Mouse (Mus musculus): Measurements from ENCODE around the gene G0s2. TPM values are rescaled to one million over a fixed set of nuclear protein-coding genes. Genes with fewer than 3 reads are reported as not detected.

The G0s2 gene
- 21.8 and 27.8 TPM in 2 replicates for polyA plus RNA-seq (2015; fragmentation: Nextera tagmentation; extraction: Ambion mirVana)

- Histone ChIP-seq H3K4me2 (peak within 1 kb of the TSS; percentile 77), H3K9me3 (no peaks in the 10 kb centered on the region), H3K4me3 (peak within 1 kb of the TSS; percentile 50), H3K4me1 (peaks cover 21% of the 10 kb centered on the region), H3K9ac (peak within 1 kb of the TSS; percentile 81), H3K27me3 (no peaks in the 10 kb centered on the region), H3K36me3 (no peaks in the 10 kb centered on the region), H3K27ac (peak within 1 kb of the TSS; percentile 88)
- WGBS, result under 1% methylated on average over 20 of the region's 23 CpGs
- ATAC-seq (ENCODE audit: insufficient number of reproducible peaks, insufficient read depth, low FRiP score, low TSS enrichment, low read depth), result peak; percentile 78
Observed at GRCm38 (mm10) chr1:193272916-193273601, at the start of gene G0s2. Gene G0s2, minus strand, starts transcription at chr1:193273217.

- Histone ChIP-seq H3K9ac (no peak overlapping the region), H3K4me1 (0 out of 2 replicates have a peak, but pooled peaks cover 5% of the 10 kb centered on the region), H3K27me3 (no peaks in the 10 kb centered on the region), H3K4me2 (no peak overlapping the region), H3K9me3 (no peaks in the 10 kb centered on the region), H3K36me3 (no peaks in the 10 kb centered on the region), H3K4me3 (no peak overlapping the region), H3K27ac (no peak overlapping the region)
- WGBS, result 84% methylated on average over 8 of the region's 8 CpGs
- ATAC-seq (ENCODE audit: insufficient number of reproducible peaks, insufficient read depth, low FRiP score, low TSS enrichment, low read depth), result no peak
Observed at GRCm38 (mm10) chr1:193320398-193320797, 47.4 kb upstream of the G0s2 start.

- H3K27me3 ChIP-seq, result no peaks in the 10 kb centered on the region
- no peaks in the 10 kb centered on the region for H3K36me3 ChIP-seq
- no peak overlapping the region for H3K4me2 ChIP-seq
- no peaks in the 10 kb centered on the region for H3K9me3 ChIP-seq
- 0 out of 2 replicates have a peak, but pooled peaks cover 5% of the 10 kb centered on the region for H3K4me1 ChIP-seq
- no peak overlapping the region for H3K4me3 ChIP-seq
- H3K9ac ChIP-seq, result no peak overlapping the region
- H3K27ac ChIP-seq, result no peak overlapping the region
- no peak for ATAC-seq (ENCODE audit: insufficient number of reproducible peaks, insufficient read depth, low FRiP score, low TSS enrichment, low read depth)
- WGBS, result 58% methylated on average over 3 of the region's 3 CpGs
Observed at GRCm38 (mm10) chr1:193319721-193320120, 46.7 kb upstream of the G0s2 start.

GRCm38 (mm10) chr1:193317159-193317559 is 44.1 kb upstream of the G0s2 start:
- Histone ChIP-seq H3K4me1 (0 out of 2 replicates have a peak, but pooled peaks cover 5% of the 10 kb centered on the region), H3K27ac (no peak overlapping the region), H3K36me3 (no peaks in the 10 kb centered on the region), H3K4me2 (no peak overlapping the region), H3K9me3 (no peaks in the 10 kb centered on the region), H3K9ac (no peak overlapping the region), H3K4me3 (no peak overlapping the region), H3K27me3 (no peaks in the 10 kb centered on the region)
- ATAC-seq (ENCODE audit: insufficient number of reproducible peaks, insufficient read depth, low FRiP score, low TSS enrichment, low read depth), result no peak
- WGBS, result 47% methylated on average over 6 of the region's 6 CpGs

- Histone ChIP-seq H3K36me3 (no peaks in the 10 kb centered on the region), H3K27me3 (no peaks in the 10 kb centered on the region), H3K9me3 (no peaks in the 10 kb centered on the region), H3K27ac (no peak overlapping the region), H3K4me1 (0 out of 2 replicates have a peak, but pooled peaks cover 5% of the 10 kb centered on the region), H3K4me3 (no peak overlapping the region), H3K9ac (no peak overlapping the region), H3K4me2 (no peak overlapping the region)
- ATAC-seq (ENCODE audit: insufficient number of reproducible peaks, insufficient read depth, low FRiP score, low TSS enrichment, low read depth), result no peak
- WGBS, result 78% methylated on average over 9 of the region's 9 CpGs
Observed at GRCm38 (mm10) chr1:193316358-193316750, 43.3 kb upstream of the G0s2 start.

GRCm38 (mm10) chr1:193315705-193316357 is 42.8 kb upstream of the G0s2 start:
- H3K9ac ChIP-seq, result no peak overlapping the region
- no peaks in the 10 kb centered on the region for H3K9me3 ChIP-seq
- H3K27me3 ChIP-seq, result no peaks in the 10 kb centered on the region
- H3K27ac ChIP-seq, result no peak overlapping the region
- WGBS, result 76% methylated on average over 5 of the region's 5 CpGs
- no peak for ATAC-seq (ENCODE audit: insufficient number of reproducible peaks, insufficient read depth, low FRiP score, low TSS enrichment, low read depth)
- H3K36me3 ChIP-seq, result no peaks in the 10 kb centered on the region
- no peak overlapping the region for H3K4me2 ChIP-seq
- H3K4me1 ChIP-seq, result 0 out of 2 replicates have a peak, but pooled peaks cover 5% of the 10 kb centered on the region
- no peak overlapping the region for H3K4me3 ChIP-seq

GRCm38 (mm10) chr1:193311596-193311995 is 38.6 kb upstream of the G0s2 start:
- no peaks in the 10 kb centered on the region for H3K4me1 ChIP-seq
- H3K9me3 ChIP-seq, result no peaks in the 10 kb centered on the region
- H3K27ac ChIP-seq, result no peak overlapping the region
- no peak overlapping the region for H3K4me2 ChIP-seq
- no peak for ATAC-seq (ENCODE audit: insufficient number of reproducible peaks, insufficient read depth, low FRiP score, low TSS enrichment, low read depth)
- 71% methylated on average over 1 of the region's 1 CpGs for WGBS
- no peak overlapping the region for H3K4me3 ChIP-seq
- H3K36me3 ChIP-seq, result no peaks in the 10 kb centered on the region
- no peaks in the 10 kb centered on the region for H3K27me3 ChIP-seq
- no peak overlapping the region for H3K9ac ChIP-seq

GRCm38 (mm10) chr1:193310519-193311085 is 37.6 kb upstream of the G0s2 start:
- Histone ChIP-seq H3K36me3 (no peaks in the 10 kb centered on the region), H3K4me3 (no peak overlapping the region), H3K9me3 (no peaks in the 10 kb centered on the region), H3K9ac (no peak overlapping the region), H3K4me2 (no peak overlapping the region), H3K27ac (no peak overlapping the region), H3K4me1 (no peaks in the 10 kb centered on the region), H3K27me3 (no peaks in the 10 kb centered on the region)
- no peak for ATAC-seq (ENCODE audit: insufficient number of reproducible peaks, insufficient read depth, low FRiP score, low TSS enrichment, low read depth)
- 84% methylated on average over 3 of the region's 3 CpGs for WGBS

- Histone ChIP-seq H3K4me2 (no peak overlapping the region), H3K27me3 (no peaks in the 10 kb centered on the region), H3K27ac (no peak overlapping the region), H3K4me3 (no peak overlapping the region), H3K9me3 (no peaks in the 10 kb centered on the region), H3K36me3 (no peaks in the 10 kb centered on the region), H3K9ac (no peak overlapping the region), H3K4me1 (no peaks in the 10 kb centered on the region)
- WGBS, result 77% methylated on average over 1 of the region's 1 CpGs
- no peak for ATAC-seq (ENCODE audit: insufficient number of reproducible peaks, insufficient read depth, low FRiP score, low TSS enrichment, low read depth)
Observed at GRCm38 (mm10) chr1:193309785-193310518, 36.9 kb upstream of the G0s2 start.

- Histone ChIP-seq H3K27me3 (no peaks in the 10 kb centered on the region), H3K27ac (no peak overlapping the region), H3K9me3 (no peaks in the 10 kb centered on the region), H3K4me2 (no peak overlapping the region), H3K4me3 (no peak overlapping the region), H3K4me1 (0 out of 2 replicates have a peak, but pooled peaks cover 2% of the 10 kb centered on the region), H3K9ac (no peak overlapping the region), H3K36me3 (no peaks in the 10 kb centered on the region)
- ATAC-seq (ENCODE audit: insufficient number of reproducible peaks, insufficient read depth, low FRiP score, low TSS enrichment, low read depth), result no peak
- WGBS, result 92% methylated on average over 2 of the region's 2 CpGs
Observed at GRCm38 (mm10) chr1:193306832-193307231, 33.8 kb upstream of the G0s2 start.

- no peak for ATAC-seq (ENCODE audit: insufficient number of reproducible peaks, insufficient read depth, low FRiP score, low TSS enrichment, low read depth)
- Histone ChIP-seq H3K4me3 (no peak overlapping the region), H3K27ac (no peak overlapping the region), H3K4me2 (no peak overlapping the region), H3K27me3 (no peaks in the 10 kb centered on the region), H3K9ac (no peak overlapping the region), H3K9me3 (no peaks in the 10 kb centered on the region), H3K36me3 (no peaks in the 10 kb centered on the region), H3K4me1 (peaks cover 9% of the 10 kb centered on the region)
- 43% methylated on average over 7 of the region's 7 CpGs for WGBS
Observed at GRCm38 (mm10) chr1:193305386-193305785, 32.4 kb upstream of the G0s2 start.
